Comparison of ENCODE assay signal across 13 mouse cellular contexts in the genomic region with DNA sequence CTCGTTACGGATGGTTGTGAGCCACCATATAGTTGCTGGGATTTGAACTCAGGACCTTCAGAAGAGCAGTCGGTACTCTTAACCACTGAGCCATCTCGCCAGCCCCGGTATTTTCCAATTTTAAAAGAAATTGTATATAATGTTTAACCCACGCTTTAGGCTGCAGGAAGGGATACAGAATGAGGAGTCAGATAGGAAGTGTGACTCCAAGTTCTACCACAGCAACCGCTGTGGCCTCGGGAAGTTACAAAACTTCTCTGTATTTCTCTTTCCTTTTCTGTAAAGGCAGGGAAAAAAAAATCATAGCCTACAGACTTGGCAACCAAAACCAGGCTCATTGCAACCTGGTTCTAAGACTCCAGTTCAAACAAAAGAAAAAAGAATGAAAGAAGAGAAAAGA.
DNase-seq lines count a peak whose midpoint lies in the region; ATAC-seq and TF ChIP-seq lines count a peak whose summit lies in the region.
"Had no signal": no experiment of that assay in that cellular context is flagged by ENCODE, and none has a peak within 500 bp of the region (broad histone marks: within the 10 kb centered on the region; RNA-seq: fewer than 3 reads in every experiment).

No protein-coding gene starts in this region.

- no peak overlapping the region for H3K4me3 ChIP-seq in heart, embryonic 13.5 days
- H3K4me3 ChIP-seq in liver, postnatal 0 days (ENCODE audit: low read depth, low read length): no peak overlapping the region
- H3K4me3 ChIP-seq in macrophage (ENCODE audit: inconsistent target): no peak overlapping the region
- H3K4me3 ChIP-seq: forebrain, embryonic 15.5 days; midbrain, embryonic 12.5 days; neural tube, embryonic 12.5 days had no signal

- H3K36me3 ChIP-seq in heart, embryonic 13.5 days: no peaks in the 10 kb centered on the region
- no peaks in the 10 kb centered on the region for H3K36me3 ChIP-seq in liver, postnatal 0 days (replicated peaks; ENCODE audit: insufficient read depth, low read length)
- H3K36me3 ChIP-seq in macrophage (ENCODE audit: inconsistent target): no peaks in the 10 kb centered on the region
- H3K36me3 ChIP-seq: forebrain, embryonic 15.5 days; midbrain, embryonic 12.5 days; neural tube, embryonic 12.5 days had no signal

- peaks cover 54% of the 10 kb centered on the region for H3K4me1 ChIP-seq in heart, embryonic 13.5 days
- peaks cover 22% of the 10 kb centered on the region for H3K4me1 ChIP-seq in liver, postnatal 0 days (ENCODE audit: insufficient read depth)
- H3K4me1 ChIP-seq: neural tube, embryonic 12.5 days had no signal

- no peak for TF ChIP-seq CTCF in liver, postnatal 0 days (IDR thresholded peaks at IDR 0.05; ENCODE audit: low read depth)

- no peaks in the 10 kb centered on the region for H3K27me3 ChIP-seq in heart, embryonic 13.5 days (replicated peaks)
- no peaks in the 10 kb centered on the region for H3K27me3 ChIP-seq in liver, postnatal 0 days (ENCODE audit: insufficient read depth, low read length)
- H3K27me3 ChIP-seq: forebrain, embryonic 15.5 days; midbrain, embryonic 12.5 days; neural tube, embryonic 12.5 days had no signal

- 78% methylated on average over 8 of the region's 8 CpGs for WGBS in heart, embryonic 13.5 days
- WGBS in liver, postnatal 0 days (ENCODE audit: insufficient replicate concordance): 57% methylated on average over 8 of the region's 8 CpGs
- 21% methylated on average over 8 of the region's 8 CpGs for WGBS in macrophage (ENCODE audit: missing documents)

- H3K79me2 ChIP-seq in macrophage (ENCODE audit: inconsistent target): no peaks in the 10 kb centered on the region

- no peak for TF ChIP-seq EP300 in liver, postnatal 0 days (IDR thresholded peaks at IDR 0.05; ENCODE audit: low read depth)

- no peak for DNase-seq in heart, adult 9 months (ENCODE audit: low spot score in 2 of 2)
- DNase-seq in liver, postnatal 0 days: no peak
- no peak for DNase-seq in liver
- no peak for DNase-seq in layer of hippocampus, adult 9-11 months
- DNase-seq: cerebellum, adult 2 months; gastrocnemius, postnatal 36 days had no signal

- peak overlapping the region; percentile 94 for H3K27ac ChIP-seq in heart, embryonic 13.5 days (replicated peaks)
- H3K27ac ChIP-seq in liver, postnatal 0 days (ENCODE audit: low read depth): peak overlapping the region; percentile 46; the same call in 1 of the 2 replicates
- H3K27ac ChIP-seq in macrophage: 0 out of 2 replicates have a peak overlapping the region, but pooled peaks have one; percentile 27
- H3K27ac ChIP-seq: forebrain, embryonic 15.5 days; midbrain, embryonic 12.5 days; neural tube, embryonic 12.5 days had no signal

- peak overlapping the region; percentile 17; the same call in 1 of the 2 replicates for H3K9ac ChIP-seq in heart, embryonic 13.5 days
- no peak overlapping the region for H3K9ac ChIP-seq in liver, postnatal 0 days (replicated peaks)
- H3K9ac ChIP-seq: forebrain, embryonic 15.5 days; midbrain, embryonic 12.5 days; neural tube, embryonic 12.5 days had no signal

- H3K9me3 ChIP-seq in heart, embryonic 13.5 days: no peaks in the 10 kb centered on the region
- H3K9me3 ChIP-seq in liver, postnatal 0 days (ENCODE audit: low read length): no peaks in the 10 kb centered on the region
- H3K9me3 ChIP-seq: forebrain, embryonic 15.5 days; midbrain, embryonic 12.5 days; neural tube, embryonic 12.5 days had no signal

- 0 out of 2 replicates have a peak overlapping the region, but pooled peaks have one; percentile 58 for H3K4me2 ChIP-seq in heart, embryonic 13.5 days
- 0 out of 2 replicates have a peak overlapping the region, but pooled peaks have one; percentile 43 for H3K4me2 ChIP-seq in liver, postnatal 0 days (ENCODE audit: low read depth, low read length)
- H3K4me2 ChIP-seq: forebrain, embryonic 15.5 days; liver, embryonic 11.5 days; midbrain, embryonic 12.5 days; neural tube, embryonic 12.5 days had no signal

- no peak for ATAC-seq in heart, embryonic 13.5 days (ENCODE audit: extremely low read depth, insufficient number of reproducible peaks, low FRiP score, low TSS enrichment)
- no peak for ATAC-seq in liver, postnatal 0 days
- ATAC-seq in common myeloid progenitor, adult 5-6 weeks (replicated peaks; ENCODE audit: low read depth, poor library complexity, severe bottlenecking): peak; percentile 45; the same call in 1 of the 2 replicates
- ATAC-seq: forebrain, embryonic 15.5 days had no signal

Comparison
In these comparisons a context has a peak if more than half of its experiments do, and no peak if none do; other contexts are left out.
1. H3K27ac ChIP-seq: peak in every context shown above with its lines; median percentile 94 in heart, embryonic 13.5 days; 46 in liver, postnatal 0 days; 27 in macrophage.